Mouse (Mus musculus) heart, postnatal 25 days (tissue): ENCODE results near the gene Gas6. TPM values are rescaled to one million over a fixed set of nuclear protein-coding genes. Genes with fewer than 3 reads are reported as not detected.

ENCODE experiments used
- DNase-seq: peaks from one replicate; pipeline ENCODE4 v3.0.0; 2022; ENCODE audit warnings: low spot score
- intact Hi-C: fragments of 180-260 bp; cut with DNase I; formaldehyde crosslinking; loops from one replicate; pipeline ENCODE4 v1.15.1; 2025
- total RNA-seq, 2 experiments: library from RNA; stranded (reverse); gene quantifications; 2 replicates each; pipeline ENCODE4 v1.2.3; 2021

Gas6 gene
- total RNA-seq, 2 experiments from 2014 or later = 123 to 126 TPM

DNA sequence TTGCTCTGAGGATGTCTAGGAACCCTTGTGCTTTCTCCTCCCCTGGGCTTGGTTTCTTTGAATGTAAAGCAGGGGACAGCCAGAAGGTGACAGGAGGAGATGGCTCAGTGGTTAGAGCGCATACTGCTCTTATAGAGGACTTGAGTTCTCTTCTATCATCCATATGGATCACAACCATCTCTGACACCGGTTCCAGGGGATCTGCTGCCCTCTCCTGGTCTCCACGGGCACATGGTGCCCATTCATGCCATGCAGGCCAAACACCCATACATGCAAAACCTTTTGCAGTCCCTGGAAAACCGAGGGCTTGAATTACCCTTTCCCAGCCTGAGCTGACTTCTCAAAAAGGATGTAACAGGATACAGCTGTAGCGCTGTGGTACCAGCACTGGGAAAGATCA lies 27.3 kb downstream of the Gas6 start:
- no peak for DNase-seq
- intact Hi-C loops = no loop called here

DNA sequence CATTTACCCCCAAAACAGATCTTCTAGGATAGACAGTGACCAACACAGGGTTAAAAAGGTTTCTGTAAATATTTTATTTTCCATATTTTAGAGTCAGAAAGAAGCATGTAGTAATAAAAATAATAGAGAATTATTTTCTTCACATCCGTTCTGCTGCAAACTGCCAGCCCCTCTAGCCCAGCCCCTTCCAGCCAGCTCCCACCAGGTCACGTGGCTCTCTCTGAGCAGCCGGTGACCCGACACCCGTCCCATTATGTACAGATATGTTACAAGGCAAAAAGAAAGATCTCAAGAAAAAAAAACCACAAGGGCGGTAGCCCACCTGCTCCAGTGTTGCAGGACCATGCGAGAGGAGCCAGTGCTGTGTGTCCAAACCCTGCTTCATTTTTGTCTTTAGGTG lies 29.0 kb downstream of the Gas6 start:
- DNase-seq = no peak
- intact Hi-C loops = no loop called here

DNA sequence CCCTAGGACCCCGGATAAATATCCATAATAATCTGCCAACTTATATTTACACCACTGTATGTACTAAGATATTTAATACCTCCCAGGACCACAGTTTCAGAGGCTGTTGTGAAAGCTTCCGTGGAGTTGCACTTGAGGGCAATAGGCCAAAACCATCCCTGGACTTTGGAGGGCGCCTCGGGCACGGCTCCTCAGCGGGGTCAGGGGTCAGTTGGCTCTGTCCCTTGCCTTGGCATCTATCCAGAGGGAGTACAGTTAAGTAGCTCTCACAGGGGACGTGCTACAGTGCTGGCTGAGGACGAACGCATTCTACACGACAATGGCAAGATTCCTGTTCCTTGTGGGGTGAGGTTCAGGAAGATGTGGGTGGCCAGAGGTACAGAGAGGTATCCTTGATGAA lies 31.9 kb downstream of the Gas6 start:
- intact Hi-C loops = loop anchor here (1.0 kb wide), 1 partner anchor 51 kb away; no protein-coding TSS in a partner anchor
- peak; percentile 38 for DNase-seq

DNA sequence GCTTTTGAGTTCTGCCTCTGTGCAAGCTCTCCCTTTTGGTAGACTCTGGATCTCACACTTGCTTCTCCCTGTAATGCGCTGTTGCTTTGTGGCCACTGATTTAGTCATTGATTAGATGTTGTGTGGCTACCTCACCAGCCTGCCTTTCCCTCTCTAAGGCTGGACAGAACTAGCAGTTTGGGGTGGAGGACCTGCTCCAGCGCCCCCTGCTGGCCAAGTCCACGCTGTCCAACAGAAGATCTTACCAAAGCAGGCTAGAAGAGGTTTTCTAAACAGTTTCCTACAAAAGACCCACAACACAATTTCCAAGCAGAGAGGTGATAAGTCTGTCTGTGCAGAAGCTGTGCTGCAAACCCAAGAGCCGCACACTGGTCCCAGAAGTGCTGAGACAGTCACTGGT lies 32.4 kb downstream of the Gas6 start:
- peak; percentile 35 for DNase-seq
- intact Hi-C loops = loop anchor here (1.0 kb wide), 1 partner anchor 51 kb away; no protein-coding TSS in a partner anchor

DNA sequence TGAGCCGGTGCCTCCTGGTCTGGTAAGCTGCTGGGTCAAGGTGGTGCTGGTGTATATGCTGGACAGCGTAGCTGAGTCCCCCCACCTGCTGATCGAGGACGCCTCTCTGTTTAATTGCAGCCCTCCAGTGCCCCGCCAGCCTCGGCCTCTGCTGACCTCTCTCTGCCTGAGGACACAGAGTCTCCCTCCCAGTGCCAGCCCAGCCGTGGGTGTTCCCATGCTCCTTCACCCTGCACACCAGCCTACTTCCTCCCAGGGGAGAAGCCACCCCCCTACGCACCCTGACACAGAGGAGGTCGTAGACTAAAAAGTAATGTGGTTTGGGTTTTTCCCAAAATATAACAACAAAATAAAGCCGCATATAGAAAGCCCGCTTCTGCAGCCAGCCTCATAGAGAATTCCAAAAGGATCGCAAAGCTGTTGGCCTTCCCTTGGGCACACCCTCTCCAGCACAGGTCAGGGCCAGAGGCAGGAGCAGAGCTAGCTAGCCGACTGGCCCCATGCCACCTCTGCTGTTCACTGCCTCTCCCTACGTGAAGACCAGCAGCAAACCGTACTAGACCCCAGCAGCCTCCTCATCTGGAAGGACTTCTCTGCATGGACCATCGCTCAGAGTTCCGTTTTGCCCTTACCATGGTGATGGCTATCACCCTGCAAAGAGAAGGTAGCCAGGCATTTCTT lies 33.1 kb downstream of the Gas6 start:
- DNase-seq = no peak
- intact Hi-C loops = no loop called here

DNA sequence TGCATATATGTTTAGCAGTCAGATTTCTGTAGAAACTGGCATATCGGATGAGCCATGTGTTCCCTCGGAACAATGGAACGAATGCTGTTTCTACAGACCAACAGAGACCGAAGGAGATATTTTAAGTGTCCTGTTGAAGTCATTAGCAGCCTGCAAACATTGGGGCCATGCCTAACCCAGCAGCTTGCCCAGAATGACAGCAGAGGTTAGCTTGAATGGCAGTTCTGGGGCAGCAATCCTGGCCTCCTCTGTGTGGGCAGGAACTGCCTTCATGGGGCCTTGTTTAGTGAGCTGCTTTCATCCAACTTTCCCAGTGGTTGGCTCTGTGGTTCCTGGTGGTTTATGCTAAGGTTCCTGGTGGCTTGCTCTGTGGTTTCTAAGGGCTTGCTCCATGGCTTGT lies 34.9 kb downstream of the Gas6 start:
- DNase-seq = no peak
- intact Hi-C loops = loop anchor here (5.0 kb wide), 1 partner anchor 293 kb away; no protein-coding TSS in a partner anchor

DNA sequence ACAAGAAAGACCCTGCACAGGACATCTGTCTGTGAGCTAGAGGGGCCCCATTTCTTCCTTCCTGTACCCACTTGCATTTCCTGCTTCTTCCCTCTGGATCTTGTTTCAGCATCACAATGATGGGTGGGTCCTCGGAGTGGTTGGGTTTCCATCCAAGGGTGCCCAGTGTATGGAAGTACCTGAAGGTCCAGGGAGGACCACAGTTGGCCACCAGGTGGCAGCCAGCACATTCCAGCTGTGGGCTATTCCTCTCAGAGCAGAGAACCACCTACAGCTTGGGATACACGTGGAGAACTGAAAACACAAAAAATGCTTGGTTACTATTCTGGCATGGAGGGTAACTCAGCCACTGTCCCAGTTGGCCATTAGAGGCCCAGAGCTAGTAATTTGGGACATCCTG lies 39.0 kb downstream of the Gas6 start:
- DNase-seq = no peak
- intact Hi-C loops = loop anchor here (2.0 to 5.0 kb wide), 2 partner anchors 94 to 297 kb away; no protein-coding TSS in a partner anchor

DNA sequence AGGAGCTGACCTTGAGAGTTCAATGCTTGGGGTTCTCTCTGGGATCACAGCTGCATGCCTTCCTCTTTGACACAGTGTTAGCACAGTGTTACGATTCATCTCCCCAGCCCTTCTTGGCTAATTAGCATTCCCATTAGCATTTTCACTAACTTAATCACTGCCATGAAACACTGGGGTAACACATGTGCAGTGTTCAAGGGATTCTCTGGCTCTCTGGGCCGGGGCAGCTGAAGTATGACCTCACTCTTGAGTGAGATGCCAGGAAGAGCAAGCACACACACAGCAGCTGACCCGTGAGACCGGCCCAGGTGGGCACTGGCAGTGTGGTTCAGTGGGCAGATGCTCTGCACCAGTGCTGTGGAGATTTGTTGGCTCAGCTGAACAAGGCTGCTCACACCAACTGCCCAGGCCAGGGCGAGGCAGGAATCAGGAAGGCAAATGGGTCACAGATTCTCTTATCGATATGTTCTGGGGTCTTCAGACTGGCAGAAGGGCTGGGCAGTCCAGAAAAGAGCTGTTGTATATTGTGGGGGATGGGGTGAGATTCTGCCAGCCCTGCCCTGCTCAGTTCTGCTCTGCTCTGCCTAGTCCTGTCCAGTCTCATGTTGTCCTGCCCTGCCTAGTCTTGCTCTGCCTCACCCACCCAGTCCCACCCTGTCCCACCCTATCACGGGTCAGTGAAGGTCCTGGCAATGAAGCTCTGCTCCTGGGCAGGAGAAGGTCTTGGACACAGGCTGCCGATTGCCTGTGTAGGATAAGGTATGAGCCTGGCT lies 39.8 kb downstream of the Gas6 start:
- DNase-seq = no peak
- intact Hi-C loops = loop anchor here (2.0 to 5.0 kb wide), 2 partner anchors 94 to 298 kb away; no protein-coding TSS in a partner anchor

DNA sequence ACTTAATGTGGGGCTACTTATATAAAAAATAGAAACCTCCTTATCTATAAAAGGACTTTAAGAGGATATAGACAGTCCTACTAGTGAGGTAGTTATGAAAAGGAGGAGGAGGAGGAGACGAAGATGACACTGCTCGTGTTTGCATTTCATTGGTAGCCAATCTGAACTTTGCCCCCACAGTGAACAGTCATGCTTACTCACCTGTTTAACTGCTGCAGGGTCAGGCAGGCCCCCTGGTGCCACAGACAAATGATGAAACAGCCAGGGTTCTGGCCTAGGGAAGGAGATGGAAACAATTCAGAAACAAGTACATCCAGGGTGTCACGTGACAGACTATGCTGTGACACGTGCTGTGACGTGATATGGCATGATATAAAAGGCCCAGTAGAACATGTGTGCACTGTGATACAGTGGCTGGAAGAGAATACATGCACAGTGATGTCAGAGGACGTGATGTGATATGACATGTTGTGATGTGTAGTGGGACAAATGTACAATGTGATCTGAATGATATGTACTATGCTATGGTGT lies 42.5 kb downstream of the Gas6 start:
- DNase-seq = no peak
- intact Hi-C loops = no loop called here

DNA sequence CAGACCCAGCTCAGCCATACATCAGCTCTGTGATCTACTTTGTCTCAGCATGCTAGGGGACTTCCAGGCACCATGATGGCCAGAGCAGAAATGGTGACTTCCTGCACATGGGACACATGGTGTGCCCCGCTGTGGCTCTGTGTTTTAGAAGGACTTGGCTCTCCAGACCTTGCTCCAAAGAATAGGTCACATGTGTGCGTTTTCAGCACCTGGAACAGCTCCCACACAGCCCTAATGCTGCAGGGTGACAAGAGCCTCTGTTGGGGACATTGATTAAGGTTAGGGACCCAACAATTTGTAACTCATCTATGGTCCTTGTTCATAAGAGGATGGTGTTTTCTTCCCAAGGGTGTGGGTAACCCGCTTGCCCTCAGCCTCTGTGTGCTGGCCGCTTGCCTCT lies 46.1 kb downstream of the Gas6 start:
- DNase-seq = no peak
- intact Hi-C loops = no loop called here

DNA sequence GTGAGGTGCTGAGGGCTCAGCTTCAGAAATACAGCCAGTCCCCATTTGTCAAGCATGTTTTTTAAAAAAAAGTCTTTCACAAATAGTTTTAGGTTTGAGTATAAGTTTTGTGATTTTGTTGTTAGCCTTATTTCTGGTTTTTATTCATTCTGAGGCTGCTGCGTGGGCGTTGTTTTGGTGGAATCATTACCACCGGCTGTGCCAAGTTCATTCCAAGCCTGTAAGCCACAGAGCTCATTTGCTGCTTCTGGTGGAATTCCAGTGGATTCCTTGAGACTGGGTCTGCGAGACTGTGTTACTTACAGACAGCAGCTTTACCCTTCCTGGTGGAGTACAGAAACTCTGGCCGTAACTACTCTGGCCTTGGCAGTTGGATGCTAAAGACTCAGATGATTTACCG lies 47.8 kb downstream of the Gas6 start:
- intact Hi-C loops = no loop called here
- no peak for DNase-seq

DNA sequence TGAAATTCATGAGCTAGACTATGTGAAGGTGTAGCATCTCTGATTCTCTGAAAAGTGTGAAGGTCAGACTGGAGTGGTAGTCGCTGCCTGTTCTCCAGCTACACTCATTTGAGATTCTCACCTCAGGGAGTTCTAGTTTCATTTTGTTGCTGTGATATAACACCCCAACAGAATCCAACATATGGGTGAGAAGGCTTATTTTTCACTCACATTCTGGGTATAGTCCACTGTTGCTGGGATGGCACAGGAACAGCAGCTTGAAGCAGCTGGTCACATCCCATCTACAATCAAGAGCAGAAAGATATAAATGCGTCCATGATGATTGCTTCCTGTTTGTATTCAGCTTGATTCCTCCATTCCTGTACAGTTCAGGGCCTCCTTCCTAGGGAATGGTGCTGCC lies 52.1 kb downstream of the Gas6 start:
- no peak for DNase-seq
- intact Hi-C loops = no loop called here

DNA sequence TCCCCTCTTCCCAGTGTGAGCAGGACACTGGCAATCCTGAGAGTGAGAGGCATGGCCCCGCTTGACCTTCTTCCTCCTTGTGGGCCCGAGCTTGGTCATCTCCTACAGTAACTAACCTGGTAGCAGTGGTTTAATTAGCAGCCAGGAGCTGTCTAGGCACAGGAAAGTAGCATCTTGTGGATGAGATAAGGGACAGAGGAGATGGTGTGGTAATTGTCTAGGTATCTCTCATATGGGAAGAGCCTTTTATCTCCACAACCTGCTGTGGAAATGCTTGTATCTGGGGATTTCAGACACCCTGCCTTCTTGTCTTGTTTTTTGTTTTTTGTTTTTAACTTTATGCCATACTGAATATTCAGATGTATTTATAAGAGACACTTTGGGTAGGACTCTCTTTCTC lies 56.8 kb downstream of the Gas6 start:
- intact Hi-C loops = no loop called here
- no peak for DNase-seq

DNA sequence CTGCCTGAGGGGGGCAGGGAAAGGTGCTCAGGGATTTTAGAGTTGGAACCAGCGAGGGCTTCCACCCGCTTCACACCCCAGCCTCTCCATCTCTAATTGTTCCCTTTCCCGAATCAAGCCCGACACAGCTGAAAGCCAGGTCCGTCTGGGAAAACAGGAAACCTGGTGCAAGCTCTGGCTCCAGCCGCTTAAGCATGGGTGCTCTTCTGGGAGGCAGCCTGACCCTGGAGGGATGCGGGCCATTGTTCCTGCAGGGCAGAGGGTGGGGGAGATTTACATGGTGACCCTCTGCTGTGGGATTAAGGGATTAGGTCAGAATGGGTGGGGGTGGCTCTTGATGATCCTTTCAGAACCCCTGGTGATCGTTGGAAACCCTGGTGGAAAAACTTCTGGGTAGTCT lies 58.2 kb downstream of the Gas6 start:
- intact Hi-C loops = no loop called here
- no peak for DNase-seq

DNA sequence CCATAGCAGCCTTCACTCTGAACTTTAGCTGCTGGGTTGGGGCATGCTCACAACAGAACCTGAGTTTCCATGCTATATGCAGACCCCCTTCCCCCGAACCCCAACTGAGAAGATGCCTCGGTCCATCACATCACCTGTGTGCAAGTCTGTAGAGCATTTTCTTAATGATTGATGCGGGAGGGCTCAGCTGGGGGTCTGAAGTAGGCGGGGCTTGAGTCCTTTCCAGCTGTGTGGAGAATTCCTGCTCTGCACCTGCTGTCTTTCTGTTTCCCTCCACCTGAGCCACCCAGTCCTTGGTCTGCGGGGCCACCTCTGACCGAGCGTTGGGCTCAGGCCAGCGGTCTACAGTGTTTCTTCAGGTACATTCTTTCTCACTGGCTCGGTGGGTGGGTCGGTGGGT lies 59.4 kb downstream of the Gas6 start, which contains the start of gene Tmem255b:
Gene Tmem255b, plus strand, starts transcription at position 301 of the 400 bp plus-strand sequence.
- intact Hi-C loops = no loop called here
- no peak for DNase-seq

DNA sequence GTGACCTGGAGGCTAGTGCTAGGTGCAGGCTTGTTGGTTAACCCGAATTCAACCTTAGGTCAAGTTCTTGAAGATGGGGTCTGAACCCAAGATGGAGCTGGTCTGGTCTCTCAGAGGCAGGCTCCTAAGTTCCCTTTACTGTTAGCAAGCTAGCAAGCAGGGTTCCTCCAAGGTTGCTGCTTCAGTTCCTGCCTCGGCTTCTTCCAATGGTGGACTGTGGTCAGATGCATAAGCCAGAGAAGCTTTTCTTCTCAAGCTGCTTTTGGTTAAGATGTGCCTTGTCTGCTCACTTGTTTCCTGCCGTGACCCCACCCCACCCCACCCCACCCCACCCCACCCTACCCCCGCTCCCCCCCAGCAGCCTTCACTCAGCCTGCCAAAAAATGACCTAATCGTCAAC lies 61.2 kb downstream of the Gas6 start:
- intact Hi-C loops = no loop called here
- DNase-seq = no peak

DNA sequence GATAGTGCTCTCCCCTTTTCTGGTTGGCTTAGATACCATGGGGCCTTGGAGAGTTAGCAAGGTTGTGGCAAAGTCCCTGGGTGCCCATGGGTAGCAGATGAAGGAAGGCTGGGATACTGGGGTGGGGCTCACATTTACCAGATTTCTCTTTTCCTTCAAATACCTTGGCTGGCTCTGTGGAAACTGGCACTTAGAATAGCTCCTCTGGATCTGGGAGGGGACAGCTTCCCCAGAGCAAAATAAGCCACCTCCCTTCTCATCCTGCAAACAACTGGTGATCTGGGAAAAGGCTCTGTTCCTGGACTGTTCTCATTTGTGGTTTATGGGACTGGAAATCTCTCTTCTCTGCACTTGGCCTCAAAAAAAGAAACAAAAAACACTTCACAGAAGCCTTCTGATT lies 63.4 kb downstream of the Gas6 start:
- DNase-seq = no peak

DNA sequence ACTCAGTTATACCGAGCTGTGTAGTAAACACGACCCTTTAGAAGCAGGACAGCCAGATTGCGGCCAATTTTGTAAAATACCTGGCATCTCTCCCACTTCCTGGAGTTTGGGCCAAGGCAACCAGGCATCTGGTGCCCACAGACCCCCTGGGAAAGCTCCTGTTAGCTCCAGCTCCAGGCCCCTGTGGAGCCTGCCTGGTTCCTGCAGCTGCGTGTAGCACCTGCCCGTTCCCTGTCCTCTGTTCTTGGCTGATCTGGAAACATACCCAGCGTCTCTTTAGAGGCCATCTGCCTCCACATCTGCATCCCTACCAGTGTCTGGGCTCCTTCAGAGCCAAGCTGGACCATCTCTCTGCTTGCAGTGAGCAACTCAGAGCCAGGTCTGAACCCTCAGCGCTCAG lies 63.9 kb downstream of the Gas6 start:
- DNase-seq = no peak

More for the DNA sequence above, 63.4 kb downstream of the Gas6 start:
- intact Hi-C loops = no loop called here

DNA sequence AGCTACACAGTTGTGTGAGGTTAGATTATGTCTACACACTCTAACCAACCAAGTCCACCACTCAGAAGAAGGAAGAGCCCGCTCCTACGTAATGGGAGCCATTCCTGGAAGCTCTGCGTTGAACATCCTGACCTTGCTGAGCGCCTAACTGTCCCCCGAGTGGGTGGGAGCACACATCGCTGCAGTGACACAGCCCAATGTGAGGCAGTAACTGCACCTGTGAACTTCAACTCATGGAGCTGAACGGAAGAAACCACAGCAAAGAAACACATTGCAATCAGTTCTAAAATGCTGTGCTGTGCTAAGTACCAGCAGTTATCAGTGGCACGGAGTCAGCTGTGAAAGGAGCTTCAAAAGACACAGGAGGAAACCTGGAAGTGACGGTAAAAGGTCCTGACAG lies 66.1 kb downstream of the Gas6 start:
- intact Hi-C loops = no loop called here
- no peak for DNase-seq

More for the DNA sequence above, 63.9 kb downstream of the Gas6 start:
- intact Hi-C loops = no loop called here

DNA sequence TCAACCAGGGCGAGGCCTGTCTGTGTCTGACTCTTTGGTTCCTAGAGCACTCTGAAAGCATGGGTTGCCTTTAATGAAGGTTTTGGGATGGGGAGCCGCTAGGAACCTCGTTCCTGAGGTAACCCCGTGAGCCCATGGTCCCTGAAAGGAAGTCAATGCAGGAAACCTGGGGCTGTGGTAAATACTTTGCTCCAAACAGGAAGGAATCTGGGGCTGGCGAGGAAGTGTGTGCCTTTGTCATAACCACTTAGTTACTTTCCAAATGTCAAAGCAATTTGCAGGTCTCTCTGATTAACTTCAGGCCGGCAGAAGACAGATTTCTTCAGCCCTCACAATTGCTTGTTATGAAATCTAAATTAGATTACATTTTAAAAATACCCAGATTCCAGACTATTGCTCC lies 66.9 kb downstream of the Gas6 start:
- intact Hi-C loops = no loop called here
- DNase-seq = no peak

DNA sequence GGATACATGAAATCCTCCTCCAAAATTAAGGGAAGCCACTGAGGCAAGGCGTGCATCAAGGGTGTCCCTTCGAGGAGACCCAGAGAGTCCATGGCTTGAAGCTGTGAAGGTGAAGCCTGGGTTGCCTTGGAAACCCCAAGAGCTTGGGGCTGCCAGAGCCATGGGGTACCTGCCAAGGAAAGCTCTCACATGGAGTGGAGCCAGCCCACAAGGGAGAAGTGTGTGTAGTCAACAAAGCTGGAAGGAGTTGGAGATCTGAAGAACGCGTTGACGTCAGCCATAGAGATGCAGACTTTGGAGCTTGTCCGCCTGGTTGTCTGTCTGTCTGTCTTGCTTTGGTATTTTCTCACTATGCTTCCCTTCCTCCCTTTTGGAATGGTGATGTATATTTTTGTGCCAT lies 73.3 kb downstream of the Gas6 start:
- DNase-seq = no peak
- intact Hi-C loops = no loop called here
